In the genomic region with DNA sequence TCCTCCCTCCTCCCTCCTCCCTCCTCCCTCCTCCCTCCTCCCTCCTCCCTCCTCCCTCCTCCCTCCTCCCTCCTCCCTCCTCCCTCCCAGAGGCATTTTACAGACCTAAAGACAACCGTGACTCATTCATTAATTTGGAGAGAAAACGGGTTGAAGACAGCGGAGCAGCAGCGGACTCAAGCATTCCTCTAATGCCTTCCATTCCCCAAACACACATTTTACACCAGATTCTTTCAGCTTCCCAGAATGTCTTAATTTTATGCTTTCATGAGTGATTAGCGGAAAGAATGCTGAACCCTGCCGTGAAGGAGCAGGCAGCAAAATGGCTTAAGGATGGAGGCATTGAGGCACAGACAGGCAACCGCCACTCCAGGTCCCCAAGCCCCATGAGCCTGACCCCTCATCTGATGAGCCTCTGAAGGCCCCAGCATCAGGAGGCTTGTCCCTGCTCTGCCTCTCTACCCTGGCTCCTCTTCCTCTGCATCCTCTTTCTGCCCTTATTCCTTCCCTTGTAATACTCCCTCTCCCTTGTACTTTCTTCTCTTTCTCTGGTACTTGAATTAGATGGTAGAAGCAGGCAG, we compare ENCODE assay signal across 21 mouse cellular contexts.
DNase-seq lines count a peak whose midpoint lies in the region; ATAC-seq and TF ChIP-seq lines count a peak whose summit lies in the region.
"Had no signal": no experiment of that assay in that cellular context is flagged by ENCODE, and none has a peak within 500 bp of the region (broad histone marks: within the 10 kb centered on the region; RNA-seq: fewer than 3 reads in every experiment).

No protein-coding gene starts in this region.

- no peaks in the 10 kb centered on the region for H3K27me3 ChIP-seq in kidney, postnatal 0 days (ENCODE audit: insufficient read depth, low read length)
- H3K27me3 ChIP-seq: forebrain, embryonic 12.5 days; heart, embryonic 15.5 days; liver, embryonic 13.5 days; stomach, embryonic 15.5 days had no signal

- H3K9ac ChIP-seq in kidney, postnatal 0 days (ENCODE audit: low read depth, low read length): no peak overlapping the region
- H3K9ac ChIP-seq: forebrain, embryonic 12.5 days; heart, embryonic 15.5 days; hindbrain, embryonic 13.5 days; liver, embryonic 13.5 days; stomach, embryonic 15.5 days had no signal

- TF ChIP-seq CTCF in kidney, postnatal 0 days (IDR thresholded peaks at IDR 0.05; ENCODE audit: low read depth): no peak
- TF ChIP-seq CTCF in embryonic fibroblast, embryonic 13.5 days (IDR thresholded peaks at IDR 0.05; ENCODE audit: borderline replicate concordance, insufficient read depth, low read length): no peak

- no peaks in the 10 kb centered on the region for H3K9me3 ChIP-seq in kidney, postnatal 0 days (replicated peaks; ENCODE audit: low read length)
- H3K9me3 ChIP-seq: hindbrain, embryonic 13.5 days; stomach, embryonic 15.5 days had no signal

- H3K27ac ChIP-seq in kidney, postnatal 0 days: no peak overlapping the region
- H3K27ac ChIP-seq in embryonic fibroblast, embryonic 13.5 days (ENCODE audit: insufficient read depth, low read length): peak overlapping the region; percentile 95
- H3K27ac ChIP-seq: forebrain, embryonic 12.5 days; heart, embryonic 15.5 days; hindbrain, embryonic 13.5 days; liver, embryonic 13.5 days; stomach, embryonic 15.5 days had no signal

- H3K36me3 ChIP-seq in kidney, postnatal 0 days (ENCODE audit: insufficient read depth, low read length): no peaks in the 10 kb centered on the region
- H3K36me3 ChIP-seq: forebrain, embryonic 12.5 days; heart, embryonic 15.5 days; hindbrain, embryonic 13.5 days; liver, embryonic 13.5 days; stomach, embryonic 15.5 days had no signal

- no peak overlapping the region for H3K4me2 ChIP-seq in kidney, postnatal 0 days (ENCODE audit: low read length)
- H3K4me2 ChIP-seq: forebrain, embryonic 12.5 days; heart, embryonic 15.5 days; hindbrain, embryonic 13.5 days; liver, embryonic 13.5 days; stomach, embryonic 15.5 days had no signal

- DNase-seq in kidney, postnatal 0 days (ENCODE audit: low spot score): peak; percentile 80
- no peak for DNase-seq in kidney, postnatal 10 days
- DNase-seq in 3T3-L1 (ENCODE audit: low read depth, low spot score): peak; percentile 49
- DNase-seq in Muller cell, postnatal 12 days (ENCODE audit: inconsistent ontology term): peak; percentile 96
- no peak for DNase-seq in gastrocnemius, postnatal 4 days (ENCODE audit: low spot score in 2 of 2)
- DNase-seq in yolk sac, embryonic 10.5 days (ENCODE audit: low spot score): no peak
- DNase-seq: adrenal gland, postnatal 25 days; cerebellum, adult 11-12 months; heart, postnatal 36 days; kidney, adult 18-20 months; layer of hippocampus, adult 9-11 months; liver, embryonic 13.5 days; lung, adult 2 months; thymus, postnatal 25 days had no signal

- no peaks in the 10 kb centered on the region for H3K4me1 ChIP-seq in kidney, postnatal 0 days (replicated peaks; ENCODE audit: insufficient read depth, low read length)
- peaks cover 12% of the 10 kb centered on the region for H3K4me1 ChIP-seq in embryonic fibroblast, embryonic 13.5 days (ENCODE audit: control insufficient read depth, insufficient read depth, low read length)
- H3K4me1 ChIP-seq: liver, embryonic 13.5 days had no signal

- H3K4me3 ChIP-seq in kidney, postnatal 0 days (replicated peaks; ENCODE audit: low read depth, low read length): no peak overlapping the region
- no peak overlapping the region for H3K4me3 ChIP-seq in embryonic fibroblast, embryonic 13.5 days (ENCODE audit: insufficient read depth, low read length)
- H3K4me3 ChIP-seq: erythroblast, embryonic 14.5 days; forebrain, embryonic 12.5 days; heart, embryonic 15.5 days; hindbrain, embryonic 13.5 days; liver, embryonic 13.5 days; megakaryocyte, embryonic 14.5 days; stomach, embryonic 15.5 days had no signal

- 32% methylated on average over 7 of the region's 7 CpGs for WGBS in kidney, postnatal 0 days

- no peak for TF ChIP-seq POLR2A in embryonic fibroblast, embryonic 13.5 days (IDR thresholded peaks at IDR 0.05; ENCODE audit: low read depth, low read length)

- ATAC-seq in kidney, postnatal 0 days (replicated peaks; ENCODE audit: low FRiP score, low read depth): no peak

Comparison
In these comparisons a context has a peak if more than half of its experiments do, and no peak if none do; other contexts are left out.
1. DNase-seq: peak in kidney, postnatal 0 days (single experiment), 3T3-L1 (single experiment) and Muller cell, postnatal 12 days (single experiment); none in kidney, postnatal 10 days (single experiment), gastrocnemius, postnatal 4 days (0 of 2) and yolk sac, embryonic 10.5 days (single experiment).